Mouse (Mus musculus) monocyte, adult 2 months (primary cell): ENCODE results near the gene Ube2h.
"Not testable (repeated sequence)": the region's sequence is repeated elsewhere in the genome, so short reads cannot be mapped to it uniquely, and the experiment has no call there.

ENCODE experiments used
- DNase-seq, 2 experiments: peaks; one replicate each; pipeline ENCODE4 v3.0.0; 2022; ENCODE audit warnings: low spot score in 2 of 2, low read depth in 1 of 2

Gene Ube2h

GRCm38 (mm10) chr6:30205587-30206202 is 98.6 kb downstream of the Ube2h start:
- DNase-seq, result peak; percentile 33 to 43

GRCm38 (mm10) chr6:30205180-30205538 is 99.2 kb downstream of the Ube2h start:
- DNase-seq, result not testable (repeated sequence)

- DNase-seq, result no peak
These were observed 99.8 kb downstream of the Ube2h start for GRCm38 (mm10) chr6:30204383-30205179.

- no peak for DNase-seq
These were observed 108.2 kb downstream of the Ube2h start for GRCm38 (mm10) chr6:30196143-30196542.

GRCm38 (mm10) chr6:30195656-30196055 is 108.7 kb downstream of the Ube2h start:
- DNase-seq, result no peak

- DNase-seq, result no peak
These were observed 120.7 kb downstream of the Ube2h start for GRCm38 (mm10) chr6:30183624-30184023.

GRCm38 (mm10) chr6:30182038-30182437 is 122.3 kb downstream of the Ube2h start:
- DNase-seq, result no peak

GRCm38 (mm10) chr6:30180321-30180720 is 124.0 kb downstream of the Ube2h start:
- DNase-seq, result no peak

- DNase-seq, result no peak
These were observed 125.3 kb downstream of the Ube2h start for GRCm38 (mm10) chr6:30179046-30179445.

GRCm38 (mm10) chr6:30178023-30178639 is 126.2 kb downstream of the Ube2h start:
- DNase-seq, result no peak

GRCm38 (mm10) chr6:30177305-30177704 is 127.0 kb downstream of the Ube2h start:
- no peak for DNase-seq

GRCm38 (mm10) chr6:30176496-30176895 is 127.8 kb downstream of the Ube2h start:
- DNase-seq, result no peak

GRCm38 (mm10) chr6:30175918-30176421 is 128.4 kb downstream of the Ube2h start:
- DNase-seq, result no peak

- DNase-seq, result no peak
These were observed 129.0 kb downstream of the Ube2h start for GRCm38 (mm10) chr6:30175225-30175917.

- no peak for DNase-seq
These were observed 129.7 kb downstream of the Ube2h start for GRCm38 (mm10) chr6:30174461-30175224.

GRCm38 (mm10) chr6:30173551-30174460 is 130.5 kb downstream of the Ube2h start:
- DNase-seq, result no peak

- DNase-seq, result no peak
These were observed 131.4 kb downstream of the Ube2h start for GRCm38 (mm10) chr6:30172820-30173550.

- no peak for DNase-seq
These were observed 131.9 kb downstream of the Ube2h start for GRCm38 (mm10) chr6:30172441-30172819.

GRCm38 (mm10) chr6:30171967-30172366 is 132.4 kb downstream of the Ube2h start:
- DNase-seq, result no peak
